Mouse (Mus musculus): Measurements from ENCODE around the gene 9930022D16Rik.
A peak's percentile ranks its signal among the peaks of the same experiment; 100 is the strongest.

9930022D16Rik gene

DNA sequence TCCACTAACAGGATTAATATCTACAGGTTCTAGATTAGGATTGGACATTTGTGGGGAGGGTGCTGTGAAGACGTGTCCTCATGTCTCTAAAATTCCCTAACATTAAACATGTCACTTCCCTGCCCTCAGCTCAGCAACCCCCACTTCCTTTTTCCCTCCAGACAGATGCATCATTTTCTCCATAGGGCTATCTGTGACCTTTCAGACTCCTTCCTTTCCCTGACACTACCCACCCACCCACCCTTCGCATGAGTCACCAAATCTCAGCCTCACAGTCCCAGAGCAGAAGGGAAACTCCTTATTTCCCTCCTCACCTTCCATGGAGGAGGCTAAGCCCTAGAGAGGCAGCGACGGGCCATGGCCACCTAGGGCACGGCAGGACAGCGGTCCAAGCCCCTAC is at the start of gene 9930022D16Rik:
Gene 9930022D16Rik (plus strand): TSS at position 301 of the 400 bp plus-strand sequence.
- no peak for DNase-seq (ENCODE audit: low spot score in 2 of 2)

DNA sequence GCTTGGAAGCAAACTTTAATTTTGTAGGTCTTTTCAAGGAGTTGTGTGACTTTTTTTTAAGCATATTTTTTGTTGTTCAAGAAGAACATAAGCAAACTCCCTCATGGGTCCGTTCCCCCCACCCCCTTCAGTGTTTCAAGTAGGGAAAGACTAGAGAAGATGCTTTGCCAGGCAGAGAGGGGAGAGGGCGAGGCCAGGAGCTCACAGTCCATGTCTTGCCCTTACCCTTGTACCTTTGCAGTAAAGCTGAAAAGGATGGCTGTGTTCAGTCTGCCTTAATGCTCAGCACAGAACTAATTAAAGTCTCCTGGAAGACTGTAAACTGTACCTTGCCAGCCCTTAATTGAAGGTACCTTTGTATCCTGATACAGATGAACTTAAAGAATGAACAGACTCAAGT is 49.4 kb upstream of the 9930022D16Rik start:
- DNase-seq (ENCODE audit: low spot score in 2 of 2), result no peak

DNA sequence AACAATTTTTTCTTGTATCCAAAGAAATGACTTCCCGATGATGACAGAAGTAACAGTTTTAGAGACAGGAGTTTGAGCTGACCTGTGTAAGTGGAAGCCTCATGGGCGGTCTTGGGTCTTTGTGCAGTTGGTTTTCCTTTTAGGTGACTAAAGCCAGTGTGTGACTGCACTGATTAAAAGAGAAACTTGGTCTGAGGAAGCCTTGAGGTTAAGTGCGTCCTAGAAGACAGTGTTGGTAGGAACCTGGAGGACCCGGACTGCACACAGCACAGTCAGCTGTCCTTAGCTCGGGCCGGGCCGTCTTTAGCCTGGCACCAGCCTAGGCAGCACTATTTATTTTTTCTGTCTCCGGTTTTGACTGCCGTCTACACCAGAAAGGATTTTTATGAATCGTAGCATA is 48.8 kb upstream of the 9930022D16Rik start:
- DNase-seq (ENCODE audit: low spot score in 2 of 2), result no peak

DNA sequence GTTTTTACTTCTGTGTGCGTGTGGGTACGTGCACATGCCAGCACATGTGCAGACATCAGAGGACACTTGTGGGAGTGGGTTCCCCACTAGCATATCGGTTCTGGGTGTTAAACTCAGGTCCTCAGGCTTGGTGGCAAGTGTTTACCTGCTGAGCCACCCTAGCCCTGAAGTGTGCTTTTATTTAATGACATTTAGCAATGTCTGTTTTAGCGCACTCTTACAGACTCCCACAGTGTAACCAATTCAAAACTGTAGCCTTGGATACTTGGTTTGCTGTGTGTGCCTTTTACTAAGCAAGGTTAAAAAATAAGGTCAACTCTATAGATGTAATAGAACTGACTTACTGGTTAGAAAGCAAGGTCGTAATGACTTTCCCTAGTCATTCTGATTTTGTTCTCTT is 47.9 kb upstream of the 9930022D16Rik start:
- DNase-seq (ENCODE audit: low spot score in 2 of 2), result no peak

DNA sequence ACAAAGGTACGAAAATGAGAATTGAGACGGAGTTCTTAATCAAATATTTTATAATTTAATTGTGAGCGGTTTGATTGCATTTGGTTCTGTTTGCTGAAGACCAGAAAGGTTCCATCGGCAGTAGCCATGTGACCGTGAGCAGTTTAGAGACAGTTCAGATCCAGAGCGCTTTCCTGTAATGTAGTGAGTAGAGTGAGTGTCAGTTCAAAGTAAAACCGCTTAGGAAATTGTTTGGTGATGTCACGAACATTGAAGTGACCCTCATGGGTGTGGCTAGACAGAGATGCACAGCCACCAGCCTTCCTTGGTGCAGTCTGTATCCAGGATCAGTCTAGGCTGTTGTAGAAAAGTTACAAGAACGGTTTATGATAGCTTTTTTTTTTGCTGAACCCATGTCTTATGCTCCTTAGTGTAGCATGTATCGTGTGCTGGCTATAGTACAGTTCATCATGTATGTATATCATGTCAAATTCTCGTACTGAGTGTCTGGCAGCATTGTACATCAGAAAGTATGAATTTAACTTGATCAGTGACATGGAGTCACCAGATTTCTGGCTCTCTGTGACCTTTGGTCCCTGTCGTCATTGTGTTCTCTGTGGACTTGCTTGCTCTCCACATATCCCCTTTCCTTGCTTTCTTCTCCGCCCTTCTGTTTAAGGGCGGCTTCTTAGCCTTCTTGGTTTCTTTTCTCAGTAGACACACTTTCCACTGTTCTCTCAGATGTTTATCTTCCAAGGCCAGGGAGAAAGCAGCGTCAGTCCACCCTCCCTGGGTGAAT is 46.7 kb upstream of the 9930022D16Rik start:
- no peak for DNase-seq (ENCODE audit: low spot score in 2 of 2)

DNA sequence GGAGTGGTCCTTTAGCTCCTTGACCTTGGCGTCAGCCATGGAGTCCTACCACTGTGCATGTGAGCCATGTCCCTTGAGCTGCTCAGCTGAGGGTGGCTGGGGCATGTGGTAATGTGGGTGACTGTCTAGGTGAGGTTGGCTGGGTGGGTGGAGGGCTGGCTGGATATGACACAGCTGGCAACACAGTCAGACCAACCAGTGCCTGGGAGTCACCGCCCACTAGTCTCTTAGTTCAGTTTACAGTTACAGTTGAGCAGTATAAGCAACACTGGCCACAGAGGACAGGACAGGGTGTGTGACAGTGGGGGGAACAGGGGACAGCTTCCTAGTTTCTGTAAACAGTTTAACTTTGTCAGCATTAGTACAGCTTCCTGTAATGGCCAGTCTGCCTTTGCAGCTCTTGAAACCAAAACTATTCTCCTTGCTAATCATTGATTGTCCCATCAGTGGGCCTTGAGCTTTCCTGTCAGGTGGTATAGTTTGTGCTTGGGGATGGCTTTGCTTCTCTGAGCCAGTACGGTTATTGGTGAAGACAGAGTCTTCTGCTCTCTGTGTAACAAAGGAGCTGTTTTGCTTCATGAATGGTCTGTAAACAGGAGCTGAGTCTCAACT is 44.6 kb upstream of the 9930022D16Rik start:
- peak in 1 of 2 experiments; percentile 52 for DNase-seq (ENCODE audit: low spot score in 2 of 2)

DNA sequence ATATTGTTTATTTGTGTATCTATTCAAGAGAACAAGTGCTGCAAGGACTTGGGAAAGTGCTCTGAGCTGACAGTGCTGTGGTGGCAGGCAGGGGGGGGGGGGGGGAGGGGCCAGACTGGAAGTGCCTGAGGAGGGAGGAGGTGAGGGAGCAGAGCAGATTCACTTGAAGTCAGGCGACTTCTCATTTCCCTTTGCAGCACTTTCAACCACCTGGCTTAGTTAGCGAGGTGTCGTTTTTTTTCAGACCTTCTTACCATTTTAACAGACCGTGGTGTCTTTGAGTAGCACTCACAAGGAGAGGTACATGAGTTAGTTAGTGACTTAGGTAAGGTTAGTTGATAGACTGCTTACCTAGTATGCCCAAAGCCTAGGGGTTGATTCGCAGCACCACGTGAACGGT is 38.3 kb upstream of the 9930022D16Rik start:
- DNase-seq (ENCODE audit: low spot score in 2 of 2), result no peak

DNA sequence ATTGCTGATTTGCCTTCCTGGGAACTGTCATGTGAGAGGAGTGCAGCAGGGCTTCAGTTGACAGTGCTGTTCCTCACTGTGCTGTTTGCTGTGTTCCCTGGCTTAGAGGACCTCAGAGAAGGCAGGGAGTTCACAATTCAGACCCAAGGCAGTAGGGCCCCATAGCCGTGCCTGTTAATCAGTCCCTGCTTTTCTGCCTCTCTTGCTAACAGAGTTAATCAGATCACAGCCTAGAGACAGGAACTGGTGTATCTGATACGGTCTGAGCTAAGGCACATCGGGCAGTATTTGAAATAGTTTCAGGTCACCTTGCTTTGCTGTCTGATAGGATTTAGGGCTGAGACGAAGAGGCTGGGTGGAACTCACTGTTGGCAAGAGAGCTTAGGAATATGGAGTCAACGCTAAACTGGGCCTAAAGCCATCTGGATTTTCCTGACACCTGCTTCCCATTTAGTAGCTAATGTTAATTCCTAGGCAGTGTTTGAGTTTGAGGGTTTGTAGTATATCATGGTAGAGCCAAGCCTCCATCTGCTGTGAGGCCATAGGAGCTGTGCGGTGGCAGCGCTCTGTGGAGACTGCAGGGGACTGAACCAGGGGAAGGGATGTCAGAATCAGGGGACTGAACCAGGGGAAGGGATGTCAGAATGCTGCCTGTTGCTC is 37.1 kb upstream of the 9930022D16Rik start:
- no peak for DNase-seq (ENCODE audit: low spot score in 2 of 2)

DNA sequence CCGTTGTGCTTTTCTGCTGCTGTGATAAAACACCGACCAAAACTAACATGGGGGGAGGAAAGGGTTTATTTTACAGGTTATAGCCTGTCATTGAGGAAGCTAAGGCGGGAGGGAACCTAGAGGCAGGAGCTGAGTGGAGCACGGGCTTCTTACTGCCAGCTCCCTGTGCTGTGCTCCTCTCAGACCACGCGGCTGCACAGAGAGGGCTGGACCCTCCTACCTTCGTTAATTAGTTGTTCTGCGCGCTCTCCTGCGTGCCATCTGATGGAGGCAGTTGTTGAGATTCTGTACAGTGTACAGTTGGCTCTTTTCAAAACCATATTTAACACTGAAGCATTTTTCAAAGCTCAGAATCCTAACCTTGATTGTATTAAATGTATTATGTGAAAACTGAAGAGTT is 36.2 kb upstream of the 9930022D16Rik start:
- DNase-seq (ENCODE audit: low spot score in 2 of 2), result no peak

DNA sequence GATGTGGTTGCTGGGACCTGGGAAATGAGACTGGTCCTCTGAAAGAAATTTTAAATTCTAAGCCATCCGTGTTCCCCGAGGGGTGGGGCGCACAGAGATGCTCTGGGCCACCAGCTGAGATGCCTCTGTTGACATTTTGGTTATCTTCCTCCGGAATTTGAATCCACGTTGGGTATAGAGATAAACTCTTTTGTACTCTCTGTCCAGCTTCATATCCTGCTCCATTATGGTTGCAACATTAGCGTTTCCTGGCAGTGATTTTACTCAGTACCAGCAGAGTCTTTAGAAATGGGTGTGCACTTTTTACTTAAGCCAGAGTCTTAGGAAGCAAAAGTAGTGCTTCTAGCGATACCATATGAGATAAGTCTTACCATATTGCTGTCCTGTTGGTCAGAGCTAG is 35.7 kb upstream of the 9930022D16Rik start:
- no peak for DNase-seq (ENCODE audit: low spot score in 2 of 2)

DNA sequence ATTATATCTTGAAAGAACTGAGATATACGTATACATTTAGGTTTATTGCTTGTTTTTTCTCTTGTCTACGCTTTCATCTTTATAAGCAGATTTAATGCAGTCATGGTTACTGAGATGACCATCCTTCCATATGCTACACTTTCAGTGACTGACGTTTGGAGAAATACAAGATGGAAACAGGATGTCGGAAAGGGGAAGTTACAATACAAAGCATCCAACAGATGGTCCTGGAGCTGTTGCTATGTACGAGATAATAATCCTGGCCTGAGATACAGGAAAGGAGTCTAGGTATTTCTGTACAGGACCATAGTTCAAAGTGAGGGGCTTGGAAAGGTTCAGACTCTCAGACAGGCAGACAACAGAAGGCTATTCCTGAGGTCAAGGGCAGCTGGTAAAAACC is 33.1 kb upstream of the 9930022D16Rik start:
- no peak for DNase-seq (ENCODE audit: low spot score in 2 of 2)

DNA sequence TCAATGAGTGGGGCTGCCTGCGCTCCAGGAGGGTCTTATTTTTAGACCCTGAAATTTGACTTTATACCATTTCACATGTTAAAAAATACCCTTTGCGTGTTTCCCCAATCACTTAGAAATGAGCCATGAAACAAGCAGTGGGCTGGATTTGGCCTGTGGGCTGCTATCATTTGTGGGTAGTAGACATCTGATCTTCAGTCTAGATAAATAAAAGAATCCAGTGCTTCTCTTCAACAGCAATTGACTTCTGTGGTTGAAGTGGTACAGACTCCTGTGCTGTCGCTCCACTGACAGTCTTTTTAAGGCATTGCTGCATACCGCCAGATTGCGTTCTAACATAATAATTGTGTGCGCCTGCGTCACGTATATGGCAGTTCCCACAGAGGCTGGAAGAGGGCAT is 28.4 kb upstream of the 9930022D16Rik start:
- DNase-seq (ENCODE audit: low spot score in 2 of 2), result no peak

DNA sequence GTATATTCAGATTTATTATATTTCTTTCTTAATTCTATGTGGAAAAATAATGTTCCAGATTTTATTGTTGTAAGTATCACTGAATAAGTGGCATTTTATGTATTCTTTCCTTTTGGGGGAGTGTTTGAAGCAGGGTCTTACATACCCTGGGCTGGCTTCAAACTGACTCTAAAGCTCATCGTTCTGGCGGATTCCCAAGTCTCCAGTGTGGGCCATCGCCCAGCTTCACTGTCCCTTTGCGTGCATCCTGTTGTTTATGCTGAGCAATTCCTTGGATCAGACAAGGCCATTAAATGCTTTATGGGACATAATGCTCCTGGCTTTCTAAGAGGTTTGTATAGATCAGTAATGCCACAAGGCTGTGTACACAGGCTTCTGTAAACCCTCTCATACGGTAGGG is 24.7 kb upstream of the 9930022D16Rik start:
- DNase-seq (ENCODE audit: low spot score in 2 of 2), result no peak

DNA sequence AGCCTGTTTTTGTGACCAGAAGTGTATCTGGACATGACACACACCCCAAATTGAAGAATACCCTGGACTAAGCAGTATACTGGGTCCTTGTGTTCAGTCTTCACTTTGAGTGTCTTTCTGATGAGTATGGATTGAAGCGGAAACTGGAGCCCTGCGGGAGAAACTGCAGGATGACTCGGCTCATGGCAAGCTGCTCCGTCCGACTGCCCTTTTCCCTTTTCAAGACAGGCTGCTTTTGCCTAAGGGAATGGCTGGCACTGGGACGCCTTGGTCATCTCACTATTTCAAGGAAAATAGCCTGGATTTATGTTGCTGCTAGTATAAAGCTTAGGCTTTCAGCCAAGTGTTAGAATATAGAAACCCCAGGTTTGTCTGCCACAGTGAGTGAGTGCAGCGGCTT is 22.5 kb upstream of the 9930022D16Rik start:
- no peak for DNase-seq (ENCODE audit: low spot score in 2 of 2)

DNA sequence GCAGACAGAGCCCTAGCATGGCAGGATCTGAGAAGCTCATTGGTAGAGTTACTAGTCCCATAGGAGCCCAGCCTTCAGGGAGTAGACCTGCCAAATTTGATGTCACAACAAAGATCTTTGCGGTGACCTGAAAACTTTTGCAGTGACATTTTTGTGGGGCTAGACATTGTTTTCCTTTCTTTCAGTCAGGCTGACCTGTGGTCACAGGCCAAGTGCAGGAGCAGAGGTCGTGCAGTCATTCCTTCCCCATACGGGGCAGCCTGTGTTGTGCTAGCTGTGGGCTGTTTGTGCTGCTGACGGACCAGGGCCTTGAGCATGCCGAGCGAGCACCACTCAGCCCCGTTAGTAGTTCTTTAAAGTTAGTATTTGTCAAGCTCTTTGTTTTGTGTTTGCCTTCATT is 22.0 kb upstream of the 9930022D16Rik start:
- no peak for DNase-seq (ENCODE audit: low spot score in 2 of 2)

DNA sequence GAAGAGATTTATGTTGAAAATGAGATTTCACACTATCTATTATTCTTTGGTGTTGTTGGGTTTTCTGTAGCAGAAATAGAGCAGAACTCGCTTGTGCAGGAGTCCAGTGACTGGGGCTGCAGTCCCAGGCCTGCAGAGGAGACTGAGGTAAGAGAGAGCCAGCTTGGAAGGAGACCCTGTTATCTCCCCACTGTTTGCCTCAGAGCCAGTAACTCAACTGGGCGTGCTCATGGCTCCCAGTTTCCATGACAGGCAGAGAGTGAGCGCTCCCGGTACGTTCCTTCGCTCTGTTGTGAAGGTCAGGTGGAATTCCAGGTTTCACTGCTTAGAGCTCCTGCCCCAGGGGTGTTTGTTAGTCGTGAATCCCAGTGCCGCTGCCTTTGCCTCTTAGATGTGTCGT is 21.1 kb upstream of the 9930022D16Rik start:
- DNase-seq (ENCODE audit: low spot score in 2 of 2), result no peak

DNA sequence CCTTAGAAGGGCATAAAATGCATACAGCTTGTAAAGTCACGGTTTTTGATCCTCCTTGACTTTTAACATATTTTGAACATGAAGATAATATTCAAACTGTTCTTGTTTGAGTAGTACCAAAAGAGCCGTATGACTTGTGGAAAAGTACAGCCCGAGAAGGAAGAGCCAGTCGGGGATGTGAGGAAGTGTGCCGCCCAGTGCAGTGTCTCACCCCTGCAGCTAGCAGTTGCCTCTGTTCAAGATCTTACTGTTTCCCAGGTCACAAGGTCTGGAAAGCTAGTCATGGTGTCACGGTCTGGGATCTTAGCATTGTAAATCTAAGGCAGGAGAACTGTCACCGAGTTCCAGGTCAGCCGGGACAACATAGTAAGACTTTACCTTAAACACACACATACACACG is 19.0 kb upstream of the 9930022D16Rik start:
- no peak for DNase-seq (ENCODE audit: low spot score in 2 of 2)

DNA sequence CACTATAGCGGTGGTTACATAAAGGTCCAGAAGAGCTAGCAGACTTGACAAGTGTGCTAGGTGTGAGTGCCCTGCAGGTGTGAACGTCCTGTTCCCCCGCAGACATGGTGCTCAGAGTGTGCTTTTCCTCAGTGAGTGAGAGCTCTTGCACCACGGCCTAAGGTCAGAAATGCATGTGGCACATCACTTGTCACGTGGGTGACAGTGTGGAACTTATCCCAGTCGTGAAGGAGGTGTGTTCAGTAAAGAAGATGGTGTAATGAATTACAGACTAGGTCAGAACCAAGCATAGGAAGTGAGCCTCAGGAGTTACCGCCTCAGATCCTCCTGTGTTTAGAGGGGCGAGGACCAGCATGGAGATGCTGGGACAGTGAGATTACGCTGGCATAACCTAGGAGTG is 18.4 kb upstream of the 9930022D16Rik start:
- DNase-seq (ENCODE audit: low spot score in 2 of 2), result no peak

DNA sequence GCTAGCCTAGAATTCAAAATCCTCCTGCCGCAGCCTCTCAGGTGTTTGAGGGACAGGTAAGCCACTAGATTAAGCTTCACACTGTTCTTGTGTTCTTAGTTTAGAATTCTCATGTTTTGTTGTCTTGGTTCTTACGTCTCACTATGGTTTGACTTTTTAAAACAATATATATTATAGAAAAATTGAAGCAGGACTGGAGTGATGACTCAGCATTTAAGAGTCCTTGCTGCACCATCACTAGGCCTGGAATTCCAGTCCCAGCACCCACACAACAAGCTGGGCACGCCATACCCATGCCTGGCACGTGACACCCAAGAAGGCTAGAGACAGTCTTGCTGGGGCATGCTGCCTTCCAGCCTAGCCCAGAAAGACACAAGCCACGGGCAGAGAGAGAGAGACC is 7.3 kb upstream of the 9930022D16Rik start:
- DNase-seq (ENCODE audit: low spot score in 2 of 2), result no peak

DNA sequence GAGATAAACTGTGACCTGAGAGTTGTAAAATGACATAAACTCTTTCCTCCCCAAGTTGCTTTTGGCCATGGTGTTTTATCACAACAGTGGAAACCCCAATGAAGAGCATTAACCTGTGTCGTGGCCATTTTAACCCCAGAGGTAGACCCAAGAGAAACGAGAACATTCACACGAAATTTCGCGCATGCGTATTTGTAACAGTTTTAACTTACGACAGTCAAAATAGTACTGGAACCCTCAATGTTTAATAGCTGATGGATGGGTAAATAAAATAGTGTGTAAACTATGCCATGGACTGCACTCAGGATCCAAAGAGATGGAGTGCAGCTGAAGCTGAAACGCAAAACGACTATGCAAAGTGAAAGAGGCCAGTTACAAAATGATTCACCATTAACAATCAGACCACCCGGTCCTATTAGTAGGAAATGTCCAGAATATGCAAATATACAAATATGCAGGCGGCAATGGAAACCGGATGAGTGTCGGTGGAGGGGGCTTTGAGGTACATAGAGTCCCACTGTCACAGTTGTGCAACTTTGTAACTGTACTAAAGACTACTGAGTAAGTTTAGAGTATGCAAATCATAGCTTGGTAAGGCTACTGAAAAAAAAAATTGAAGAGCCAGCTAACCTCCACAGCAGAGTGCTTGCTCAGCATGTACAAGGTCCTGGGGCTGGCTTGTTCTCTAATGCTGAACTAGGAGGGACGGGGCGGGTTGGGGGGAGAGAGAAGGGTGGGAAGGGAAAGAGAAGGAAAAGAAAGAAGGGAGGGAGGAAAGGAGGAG is 3.3 kb upstream of the 9930022D16Rik start:
- DNase-seq (ENCODE audit: low spot score in 2 of 2), result no peak

DNA sequence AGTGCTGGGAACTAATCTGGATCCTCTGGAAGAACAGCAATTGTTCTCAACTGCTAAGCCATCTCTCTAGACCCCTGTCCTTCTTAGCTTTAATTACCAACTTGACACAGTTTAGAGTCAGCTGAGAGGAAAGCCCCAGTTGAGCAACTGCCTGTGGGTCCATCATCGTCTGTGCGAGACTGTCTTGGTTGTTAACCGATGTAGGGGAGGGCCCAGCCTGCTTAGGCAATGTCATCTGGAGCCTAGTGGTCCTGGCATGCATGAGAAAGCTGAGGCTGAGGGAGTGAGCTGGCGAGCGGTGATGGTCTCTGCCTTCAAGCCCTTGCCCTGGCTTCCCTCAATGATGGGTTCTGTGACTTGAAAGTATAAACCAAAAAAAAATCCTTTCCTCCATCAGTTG is 1.1 kb downstream of the 9930022D16Rik start:
- no peak for DNase-seq (ENCODE audit: low spot score in 2 of 2)

DNA sequence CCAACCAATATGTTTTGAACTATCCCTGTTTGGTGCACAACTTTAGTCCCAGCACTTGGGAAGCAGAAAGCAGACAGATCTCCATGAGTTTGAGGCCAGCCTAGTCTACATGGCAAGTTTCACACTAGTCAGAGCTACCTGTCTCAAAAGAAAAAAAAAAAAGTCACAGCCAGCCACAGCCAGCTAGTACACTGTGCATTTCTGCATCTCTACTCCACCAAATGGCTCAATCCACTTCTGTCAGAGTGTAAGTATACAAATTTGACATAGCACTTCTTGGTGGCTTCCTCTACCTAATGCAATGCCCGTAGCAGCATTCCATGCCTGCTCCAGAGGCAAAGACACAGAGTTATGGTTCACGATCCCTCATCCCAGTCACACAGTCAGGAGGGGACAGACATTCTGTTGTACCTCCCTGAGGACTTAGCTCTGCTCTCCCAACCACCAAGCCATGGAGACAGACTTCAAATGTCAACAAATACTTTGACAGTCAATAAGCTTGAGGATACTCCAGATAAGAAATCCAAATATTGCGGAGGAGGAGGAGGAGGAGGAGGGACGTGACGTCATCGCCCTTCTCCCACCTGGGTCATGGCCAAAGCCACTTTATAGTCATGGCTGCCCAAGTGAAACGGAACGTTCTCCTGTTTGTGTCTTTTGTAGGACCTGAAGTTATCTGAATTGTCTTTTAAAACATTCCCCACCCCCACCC is 3.1 kb downstream of the 9930022D16Rik start:
- no peak for DNase-seq (ENCODE audit: low spot score in 2 of 2)

Measured in heart, adult 9 months (tissue).